Mouse (Mus musculus): Measurements from ENCODE around the gene Ccdc190. TPM values are rescaled to one million over a fixed set of nuclear protein-coding genes. Genes with fewer than 3 reads are reported as not detected.

Gene Ccdc190
- polyA plus RNA-seq (2012; rRNA removed) = 0.11 TPM in 1 of 2 replicates, not detected in the other

DNA sequence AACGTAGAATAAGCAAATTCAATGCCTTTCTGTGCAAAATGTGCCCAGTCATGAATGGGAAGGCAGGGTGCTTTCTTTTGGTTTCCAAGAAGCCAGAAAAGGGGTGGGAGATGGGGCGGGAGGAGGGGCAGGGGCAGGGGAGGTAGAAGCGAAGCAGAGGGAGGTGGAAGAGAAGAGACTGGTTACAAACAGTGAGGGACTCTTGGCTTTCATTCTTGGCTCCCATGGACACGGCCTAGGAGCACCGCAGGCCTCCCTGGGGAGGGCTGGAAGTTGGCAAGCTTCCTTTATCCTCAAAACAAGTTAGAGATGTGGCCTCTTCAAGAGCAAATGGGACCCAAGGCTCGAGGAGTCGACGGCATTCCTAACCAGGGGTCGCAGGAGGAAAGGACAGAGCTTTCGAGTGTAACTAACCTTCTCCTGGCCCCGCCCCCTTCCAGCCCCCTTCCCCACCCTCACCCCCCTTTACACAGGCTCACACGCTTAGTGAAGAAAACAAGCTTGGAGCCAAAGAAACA, at the start of gene Ccdc190:
Gene Ccdc190, plus strand, starts transcription at position 195 of the 518 bp plus-strand sequence.
- no peak for DNase-seq (ENCODE audit: low read depth in 1 of 2, low spot score in 2 of 2)
- no peak within 1 kb of the TSS for H3K4me3 ChIP-seq (ENCODE audit: extremely low read depth, insufficient read depth, insufficient read length)

DNA sequence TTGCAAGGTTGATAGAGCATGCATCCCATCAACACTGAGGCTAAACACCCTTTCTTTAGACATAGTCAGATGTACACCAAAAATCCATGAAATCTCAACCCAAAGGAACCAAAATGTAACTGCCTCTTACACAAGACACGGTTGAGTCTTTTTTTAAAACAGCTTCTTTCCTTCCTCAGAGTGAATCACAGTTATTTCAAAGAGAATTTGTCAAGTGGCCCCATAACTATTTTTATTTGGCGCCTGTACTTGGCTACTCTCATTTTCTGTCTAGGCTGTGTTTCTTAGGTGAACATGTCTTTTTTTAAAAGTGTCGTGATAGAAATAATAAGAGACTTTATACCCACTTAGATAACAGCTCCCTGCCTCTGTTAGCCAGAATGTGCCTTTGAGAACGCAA, 49.4 kb upstream of the Ccdc190 start:
- H3K27me3 ChIP-seq (ENCODE audit: control insufficient read depth, insufficient read depth, low read length) = no peaks in the 10 kb centered on the region
- H3K27ac ChIP-seq (ENCODE audit: insufficient read depth, low read length) = no peak overlapping the region
- whole genome bisulfite sequencing = 83% methylated on average over 4 of the region's 4 CpGs
- no peaks in the 10 kb centered on the region for H3K4me1 ChIP-seq (ENCODE audit: control insufficient read depth, insufficient read depth, insufficient read length)
- no peak for DNase-seq (ENCODE audit: low read depth in 1 of 2, low spot score in 2 of 2)
- H3K36me3 ChIP-seq (ENCODE audit: control insufficient read depth, insufficient read depth, low read length) = no peaks in the 10 kb centered on the region
- no peak overlapping the region for H3K4me3 ChIP-seq (ENCODE audit: extremely low read depth, insufficient read depth, insufficient read length)
- no peak for TF ChIP-seq POLR2A (IDR thresholded peaks at IDR 0.05; ENCODE audit: low read depth, low read length)
- TF ChIP-seq CTCF (IDR thresholded peaks at IDR 0.05; ENCODE audit: extremely low read depth, insufficient read depth, insufficient read length, insufficient replicate concordance) = no peak

More for the DNA sequence above, at the start of gene Ccdc190:
- Histone ChIP-seq H3K27ac (ENCODE audit: insufficient read depth, low read length) (no peak within 1 kb of the TSS), H3K27me3 (ENCODE audit: control insufficient read depth, insufficient read depth, low read length) (no peaks in the 10 kb centered on the region), H3K4me1 (ENCODE audit: control insufficient read depth, insufficient read depth, insufficient read length) (no peaks in the 10 kb centered on the region), H3K36me3 (ENCODE audit: control insufficient read depth, insufficient read depth, low read length) (no peaks in the 10 kb centered on the region)
- TF ChIP-seq CTCF (IDR thresholded peaks at IDR 0.05; ENCODE audit: extremely low read depth, insufficient read depth, insufficient read length, insufficient replicate concordance) (no peak), POLR2A (IDR thresholded peaks at IDR 0.05; ENCODE audit: low read depth, low read length) (no peak)
- 32% methylated on average over 12 of the region's 12 CpGs for WGBS

DNA sequence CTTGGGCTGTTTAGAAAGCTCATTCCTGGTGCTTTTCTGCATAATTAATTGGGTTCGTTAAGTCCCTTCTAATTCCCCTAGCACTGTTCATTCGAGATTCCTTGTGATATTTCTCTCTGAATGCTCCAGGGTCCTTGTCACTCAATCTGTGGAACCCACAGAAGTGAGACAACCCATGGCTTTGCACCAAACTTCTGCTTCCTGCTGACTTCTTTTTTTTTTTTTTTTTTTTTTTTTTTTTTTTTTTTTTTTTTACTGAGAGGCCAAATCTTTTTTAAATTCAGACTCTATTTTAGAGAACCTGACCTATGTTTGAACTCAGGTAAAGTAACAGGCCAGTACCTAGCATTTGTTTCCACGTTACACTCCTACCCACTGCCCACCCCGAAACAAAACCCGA, 48.3 kb upstream of the Ccdc190 start:
- 69% methylated on average over 5 of the region's 5 CpGs for WGBS
- Histone ChIP-seq H3K4me3 (ENCODE audit: extremely low read depth, insufficient read depth, insufficient read length) (no peak overlapping the region), H3K4me1 (ENCODE audit: control insufficient read depth, insufficient read depth, insufficient read length) (no peaks in the 10 kb centered on the region), H3K36me3 (ENCODE audit: control insufficient read depth, insufficient read depth, low read length) (no peaks in the 10 kb centered on the region), H3K27me3 (ENCODE audit: control insufficient read depth, insufficient read depth, low read length) (no peaks in the 10 kb centered on the region), H3K27ac (ENCODE audit: insufficient read depth, low read length) (no peak overlapping the region)
- TF ChIP-seq CTCF (IDR thresholded peaks at IDR 0.05; ENCODE audit: extremely low read depth, insufficient read depth, insufficient read length, insufficient replicate concordance) = no peak
- no peak for TF ChIP-seq POLR2A (IDR thresholded peaks at IDR 0.05; ENCODE audit: low read depth, low read length)
- DNase-seq (ENCODE audit: low read depth in 1 of 2, low spot score in 2 of 2) = no peak

DNA sequence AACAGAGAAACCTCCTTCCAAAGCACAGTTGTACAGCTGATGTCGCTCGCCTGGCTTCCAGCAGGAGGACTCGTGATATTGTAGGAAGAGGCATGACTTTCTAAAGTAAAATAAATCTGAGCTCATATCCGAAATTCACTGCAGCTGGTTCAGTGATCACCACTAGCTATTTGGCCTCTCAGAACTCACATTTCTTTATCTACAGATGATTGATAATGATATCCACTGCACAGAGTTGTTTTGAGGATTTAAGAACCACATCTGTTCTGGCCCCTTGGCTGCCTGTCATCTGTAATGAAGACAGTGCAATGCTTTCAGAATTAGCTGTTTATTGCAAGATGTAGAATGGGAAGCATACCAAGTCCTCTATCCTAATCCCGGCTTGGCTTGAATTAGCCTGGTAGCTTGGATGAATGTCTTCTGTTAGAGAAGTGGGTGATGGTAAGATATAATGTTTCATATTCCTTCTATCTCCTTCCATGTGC, 45.3 kb upstream of the Ccdc190 start:
- Histone ChIP-seq H3K4me1 (ENCODE audit: control insufficient read depth, insufficient read depth, insufficient read length) (no peaks in the 10 kb centered on the region), H3K36me3 (ENCODE audit: control insufficient read depth, insufficient read depth, low read length) (no peaks in the 10 kb centered on the region), H3K4me3 (ENCODE audit: extremely low read depth, insufficient read depth, insufficient read length) (no peak overlapping the region; the same call in 1 of the 2 replicates), H3K27ac (ENCODE audit: insufficient read depth, low read length) (no peak overlapping the region), H3K27me3 (ENCODE audit: control insufficient read depth, insufficient read depth, low read length) (no peaks in the 10 kb centered on the region)
- WGBS = 86% methylated on average over 5 of the region's 5 CpGs
- DNase-seq (ENCODE audit: low read depth in 1 of 2, low spot score in 2 of 2) = no peak
- TF ChIP-seq CTCF (IDR thresholded peaks at IDR 0.05; ENCODE audit: extremely low read depth, insufficient read depth, insufficient read length, insufficient replicate concordance) (no peak), POLR2A (IDR thresholded peaks at IDR 0.05; ENCODE audit: low read depth, low read length) (no peak)

DNA sequence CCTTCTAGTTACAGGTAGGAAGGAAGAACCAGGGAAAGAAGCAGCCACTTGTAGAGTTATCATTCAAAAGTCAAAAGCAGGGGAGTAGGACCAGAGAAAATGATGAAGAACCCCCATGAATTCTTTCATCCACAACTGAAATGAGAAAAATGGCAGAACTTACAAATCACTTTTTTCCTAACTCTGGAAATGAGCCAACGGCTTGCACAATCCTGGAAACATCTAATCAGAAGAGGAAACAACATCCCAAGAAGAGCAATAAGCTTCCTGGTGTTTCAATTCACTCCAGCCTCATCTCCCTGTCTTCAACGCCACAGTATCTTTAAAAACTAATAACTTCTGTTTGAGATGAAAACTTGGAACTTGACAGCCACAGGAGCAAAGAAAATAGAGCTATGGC, 39.2 kb upstream of the Ccdc190 start:
- Histone ChIP-seq H3K4me3 (ENCODE audit: extremely low read depth, insufficient read depth, insufficient read length) (no peak overlapping the region), H3K27me3 (ENCODE audit: control insufficient read depth, insufficient read depth, low read length) (no peaks in the 10 kb centered on the region), H3K27ac (ENCODE audit: insufficient read depth, low read length) (no peak overlapping the region), H3K4me1 (ENCODE audit: control insufficient read depth, insufficient read depth, insufficient read length) (no peaks in the 10 kb centered on the region), H3K36me3 (ENCODE audit: control insufficient read depth, insufficient read depth, low read length) (no peaks in the 10 kb centered on the region)
- WGBS = 72% methylated on average over 2 of the region's 2 CpGs
- no peak for DNase-seq (ENCODE audit: low read depth in 1 of 2, low spot score in 2 of 2)
- TF ChIP-seq POLR2A (IDR thresholded peaks at IDR 0.05; ENCODE audit: low read depth, low read length) = no peak
- TF ChIP-seq CTCF (IDR thresholded peaks at IDR 0.05; ENCODE audit: extremely low read depth, insufficient read depth, insufficient read length, insufficient replicate concordance) = no peak

DNA sequence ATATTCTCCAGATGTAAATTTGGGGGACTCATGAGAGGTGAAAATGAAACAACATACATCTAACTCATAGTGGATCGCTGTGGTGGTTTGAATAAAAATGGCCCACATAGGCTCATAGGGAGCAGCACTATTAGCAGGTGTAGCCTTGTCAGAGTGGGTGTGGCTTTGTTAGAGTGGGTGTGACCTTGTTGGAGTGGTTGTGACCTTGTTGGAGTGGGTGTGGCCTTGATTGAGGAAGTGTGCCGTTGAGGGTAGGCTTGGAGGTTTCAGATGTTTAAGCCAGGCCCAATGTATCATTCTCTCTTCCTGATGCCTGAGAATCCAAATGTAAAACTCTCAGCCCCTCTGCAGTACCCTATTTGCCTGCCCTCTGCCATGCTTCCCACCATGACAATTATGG, 34.5 kb upstream of the Ccdc190 start:
- Histone ChIP-seq H3K4me1 (ENCODE audit: control insufficient read depth, insufficient read depth, insufficient read length) (no peaks in the 10 kb centered on the region), H3K27me3 (ENCODE audit: control insufficient read depth, insufficient read depth, low read length) (no peaks in the 10 kb centered on the region), H3K4me3 (ENCODE audit: extremely low read depth, insufficient read depth, insufficient read length) (no peak overlapping the region), H3K36me3 (ENCODE audit: control insufficient read depth, insufficient read depth, low read length) (no peaks in the 10 kb centered on the region), H3K27ac (ENCODE audit: insufficient read depth, low read length) (no peak overlapping the region)
- no peak for DNase-seq (ENCODE audit: low read depth in 1 of 2, low spot score in 2 of 2)
- TF ChIP-seq CTCF (IDR thresholded peaks at IDR 0.05; ENCODE audit: extremely low read depth, insufficient read depth, insufficient read length, insufficient replicate concordance) (no peak), POLR2A (IDR thresholded peaks at IDR 0.05; ENCODE audit: low read depth, low read length) (no peak)
- WGBS = 56% methylated on average over 2 of the region's 2 CpGs

DNA sequence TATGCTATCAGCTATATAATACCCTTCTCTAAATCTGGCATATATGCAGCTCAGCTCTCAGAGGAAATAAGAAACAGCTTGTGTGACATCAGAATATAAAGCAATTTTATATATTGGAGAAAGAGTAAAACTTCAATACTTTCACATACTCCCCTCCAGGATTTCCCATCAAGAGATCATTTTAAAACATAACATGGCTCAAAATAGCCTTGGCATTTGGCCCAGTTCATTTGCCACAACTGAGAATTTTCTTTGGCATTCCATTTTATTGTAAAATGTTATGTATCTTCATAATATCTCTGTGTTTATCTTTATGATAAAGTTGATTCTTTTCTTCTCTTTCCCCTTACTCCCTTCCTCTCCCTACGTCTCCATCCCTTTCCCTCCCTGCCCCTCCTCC, 32.8 kb upstream of the Ccdc190 start:
- TF ChIP-seq POLR2A (IDR thresholded peaks at IDR 0.05; ENCODE audit: low read depth, low read length) = no peak
- no peak overlapping the region for H3K27ac ChIP-seq (ENCODE audit: insufficient read depth, low read length)
- H3K36me3 ChIP-seq (ENCODE audit: control insufficient read depth, insufficient read depth, low read length) = no peaks in the 10 kb centered on the region
- H3K4me1 ChIP-seq (ENCODE audit: control insufficient read depth, insufficient read depth, insufficient read length) = no peaks in the 10 kb centered on the region
- 75% methylated on average over 1 of the region's 1 CpGs for WGBS
- H3K27me3 ChIP-seq (ENCODE audit: control insufficient read depth, insufficient read depth, low read length) = no peaks in the 10 kb centered on the region
- DNase-seq (ENCODE audit: low read depth in 1 of 2, low spot score in 2 of 2) = no peak
- H3K4me3 ChIP-seq (ENCODE audit: extremely low read depth, insufficient read depth, insufficient read length) = no peak overlapping the region

Measured in spleen, adult 2 months (tissue).